In genomic region chr11:25696168-25696567, GRCm38 (mm10) we compare ENCODE assay signal across 16 mouse cellular contexts.
DNase-seq lines count a peak whose midpoint lies in the region; ATAC-seq lines count a peak whose summit lies in the region.
"Had no signal": no experiment of that assay in that cellular context is flagged by ENCODE, and none has a peak within 500 bp of the region (broad histone marks: within the 10 kb centered on the region; RNA-seq: fewer than 3 reads in every experiment).

No protein-coding gene starts in this region.

- 13% methylated on average over 5 of the region's 5 CpGs for WGBS in forebrain, embryonic 16.5 days
- WGBS in midbrain, embryonic 16.5 days: 28% methylated on average over 5 of the region's 5 CpGs

- ATAC-seq in forebrain, embryonic 16.5 days: peak; percentile 67
- ATAC-seq in midbrain, embryonic 16.5 days: no peak

- H3K27me3 ChIP-seq in forebrain, embryonic 16.5 days (replicated peaks; ENCODE audit: control insufficient read depth, insufficient read depth, low read length): no peaks in the 10 kb centered on the region
- H3K27me3 ChIP-seq in midbrain, embryonic 16.5 days (ENCODE audit: control insufficient read depth, insufficient read depth, low read depth, low read length): no peaks in the 10 kb centered on the region
- H3K27me3 ChIP-seq: embryonic facial prominence, embryonic 15.5 days; heart, embryonic 13.5 days; lung, embryonic 15.5 days; megakaryocyte, embryonic 14.5 days had no signal

- H3K4me3 ChIP-seq in forebrain, embryonic 16.5 days (replicated peaks; ENCODE audit: low read length): no peak overlapping the region
- H3K4me3 ChIP-seq in midbrain, embryonic 16.5 days (ENCODE audit: low read depth, low read length): no peak overlapping the region
- H3K4me3 ChIP-seq: embryonic facial prominence, embryonic 15.5 days; heart, embryonic 13.5 days; lung, embryonic 15.5 days; megakaryocyte, embryonic 14.5 days had no signal

- no peak overlapping the region for H3K4me2 ChIP-seq in forebrain, embryonic 16.5 days (ENCODE audit: low read length)
- no peak overlapping the region for H3K4me2 ChIP-seq in midbrain, embryonic 16.5 days (ENCODE audit: low read length)
- H3K4me2 ChIP-seq: embryonic facial prominence, embryonic 15.5 days; heart, embryonic 13.5 days; lung, embryonic 15.5 days had no signal

- peak; percentile 5 for DNase-seq in ES-CJ7 (ENCODE audit: low read depth, low spot score)
- DNase-seq in brain, adult 2 months (ENCODE audit: low read depth, low spot score): peak; percentile 20
- no peak for DNase-seq in cerebellum, adult 11 months
- DNase-seq in right cerebral cortex, postnatal 10 days (ENCODE audit: low spot score in 2 of 2): no peak
- DNase-seq in urinary bladder, adult 18-20 months (ENCODE audit: low spot score in 2 of 2): no peak
- no peak for DNase-seq in kidney, adult 18-20 months
- DNase-seq: cerebellum, adult 9-11 months; gastrocnemius, postnatal 36 days; liver; thymus, postnatal 14 days had no signal

- peak overlapping the region; percentile 43 for H3K27ac ChIP-seq in forebrain, embryonic 16.5 days (ENCODE audit: low read length)
- H3K27ac ChIP-seq in midbrain, embryonic 16.5 days (ENCODE audit: low read length): peak overlapping the region; percentile 58
- H3K27ac ChIP-seq: embryonic facial prominence, embryonic 15.5 days; heart, embryonic 13.5 days; lung, embryonic 15.5 days had no signal

- H3K9ac ChIP-seq in forebrain, embryonic 16.5 days (replicated peaks; ENCODE audit: low read depth, low read length): no peak overlapping the region
- H3K9ac ChIP-seq in midbrain, embryonic 16.5 days (ENCODE audit: low read depth, low read length): no peak overlapping the region
- H3K9ac ChIP-seq: embryonic facial prominence, embryonic 15.5 days; heart, embryonic 13.5 days; lung, embryonic 15.5 days had no signal

- peaks cover 16% of the 10 kb centered on the region for H3K4me1 ChIP-seq in forebrain, embryonic 16.5 days (replicated peaks; ENCODE audit: control insufficient read depth, insufficient read depth, low read length)
- peaks cover 13% of the 10 kb centered on the region for H3K4me1 ChIP-seq in midbrain, embryonic 16.5 days (ENCODE audit: control insufficient read depth, insufficient read depth, low read length)
- H3K4me1 ChIP-seq: embryonic facial prominence, embryonic 15.5 days; lung, embryonic 15.5 days; megakaryocyte, embryonic 14.5 days had no signal

- no peaks in the 10 kb centered on the region for H3K36me3 ChIP-seq in forebrain, embryonic 16.5 days (ENCODE audit: control insufficient read depth, insufficient read depth)
- H3K36me3 ChIP-seq in midbrain, embryonic 16.5 days (ENCODE audit: control insufficient read depth, insufficient read depth, low read length): no peaks in the 10 kb centered on the region
- H3K36me3 ChIP-seq: embryonic facial prominence, embryonic 15.5 days; heart, embryonic 13.5 days; lung, embryonic 15.5 days had no signal

- no peaks in the 10 kb centered on the region for H3K9me3 ChIP-seq in forebrain, embryonic 16.5 days (ENCODE audit: control insufficient read depth, low read length)
- H3K9me3 ChIP-seq in midbrain, embryonic 16.5 days (replicated peaks; ENCODE audit: control insufficient read depth, low read length, poor library complexity, severe bottlenecking): no peaks in the 10 kb centered on the region
- H3K9me3 ChIP-seq: embryonic facial prominence, embryonic 15.5 days; heart, embryonic 13.5 days; lung, embryonic 15.5 days; megakaryocyte, embryonic 14.5 days had no signal

Comparison
In these comparisons a context has a peak if more than half of its experiments do, and no peak if none do; other contexts are left out.
1. DNase-seq: peak in ES-CJ7 (single experiment) and brain, adult 2 months (single experiment); none in cerebellum, adult 11 months (single experiment), right cerebral cortex, postnatal 10 days (0 of 2), urinary bladder, adult 18-20 months (0 of 2) and kidney, adult 18-20 months (single experiment).